Mouse (Mus musculus): Measurements from ENCODE around the gene Pgbd5. TPM values are rescaled to one million over a fixed set of nuclear protein-coding genes. Genes with fewer than 3 reads are reported as not detected.

Pgbd5 gene
- polyA plus RNA-seq, 1 experiment from 2014 or later: 2.6 TPM

GRCm38 (mm10) chr8:124339742-124340141, 99.7 kb downstream of the Pgbd5 start:
- peaks cover 5% of the 10 kb centered on the region; the same call in 1 of the 2 replicates for H3K4me1 ChIP-seq
- no peaks in the 10 kb centered on the region for H3K9me3 ChIP-seq
- no peaks in the 10 kb centered on the region for H3K27me3 ChIP-seq
- H3K4me3 ChIP-seq: no peak overlapping the region
- no peak; the same call in 1 of the 2 replicates for ATAC-seq (ENCODE audit: insufficient number of reproducible peaks, insufficient read depth, low FRiP score, low TSS enrichment, low read depth)
- H3K9ac ChIP-seq: no peak overlapping the region
- 87% methylated on average over 3 of the region's 3 CpGs for WGBS
- H3K27ac ChIP-seq: no peak overlapping the region
- H3K36me3 ChIP-seq: peaks cover 89% of the 10 kb centered on the region
- no peak overlapping the region for H3K4me2 ChIP-seq

- 88% methylated on average over 13 of the region's 13 CpGs for WGBS
- Histone ChIP-seq H3K27me3 (no peaks in the 10 kb centered on the region), H3K36me3 (peaks cover 90% of the 10 kb centered on the region)
These were observed 103.2 kb downstream of the Pgbd5 start for GRCm38 (mm10) chr8:124336302-124336701.

GRCm38 (mm10) chr8:124331706-124332105, 107.8 kb downstream of the Pgbd5 start:
- Histone ChIP-seq H3K27ac (no peak overlapping the region), H3K4me2 (no peak overlapping the region), H3K9ac (no peak overlapping the region), H3K27me3 (no peaks in the 10 kb centered on the region), H3K4me3 (no peak overlapping the region), H3K9me3 (no peaks in the 10 kb centered on the region), H3K4me1 (no peaks in the 10 kb centered on the region), H3K36me3 (peaks cover 87% of the 10 kb centered on the region)
- no peak for ATAC-seq (ENCODE audit: insufficient number of reproducible peaks, insufficient read depth, low FRiP score, low TSS enrichment, low read depth)
- 78% methylated on average over 11 of the region's 11 CpGs for WGBS

More at GRCm38 (mm10) chr8:124336302-124336701, 103.2 kb downstream of the Pgbd5 start:
- H3K9ac ChIP-seq: no peak overlapping the region
- H3K4me1 ChIP-seq: peaks cover 5% of the 10 kb centered on the region; the same call in 1 of the 2 replicates
- H3K27ac ChIP-seq: no peak overlapping the region
- ATAC-seq (ENCODE audit: insufficient number of reproducible peaks, insufficient read depth, low FRiP score, low TSS enrichment, low read depth): no peak
- H3K4me3 ChIP-seq: no peak overlapping the region
- H3K4me2 ChIP-seq: no peak overlapping the region
- H3K9me3 ChIP-seq: no peaks in the 10 kb centered on the region

GRCm38 (mm10) chr8:124331094-124331493, 108.4 kb downstream of the Pgbd5 start:
- no peak overlapping the region for H3K4me3 ChIP-seq
- ATAC-seq (ENCODE audit: insufficient number of reproducible peaks, insufficient read depth, low FRiP score, low TSS enrichment, low read depth): no peak
- no peaks in the 10 kb centered on the region for H3K4me1 ChIP-seq
- WGBS: 93% methylated on average over 3 of the region's 3 CpGs
- no peak overlapping the region for H3K27ac ChIP-seq
- H3K36me3 ChIP-seq: peaks cover 86% of the 10 kb centered on the region
- H3K9me3 ChIP-seq: no peaks in the 10 kb centered on the region
- no peaks in the 10 kb centered on the region for H3K27me3 ChIP-seq
- no peak overlapping the region for H3K4me2 ChIP-seq
- H3K9ac ChIP-seq: no peak overlapping the region

- Histone ChIP-seq H3K27ac (no peak overlapping the region), H3K36me3 (peaks cover 86% of the 10 kb centered on the region), H3K9ac (no peak overlapping the region), H3K27me3 (no peaks in the 10 kb centered on the region), H3K4me2 (no peak overlapping the region), H3K4me1 (no peaks in the 10 kb centered on the region), H3K4me3 (no peak overlapping the region), H3K9me3 (no peaks in the 10 kb centered on the region)
- ATAC-seq (ENCODE audit: insufficient number of reproducible peaks, insufficient read depth, low FRiP score, low TSS enrichment, low read depth): no peak
- 69% methylated on average over 2 of the region's 3 CpGs for WGBS
These were observed 109.0 kb downstream of the Pgbd5 start for GRCm38 (mm10) chr8:124330433-124330832.

GRCm38 (mm10) chr8:124329690-124330089, 109.8 kb downstream of the Pgbd5 start:
- WGBS: 72% methylated on average over 10 of the region's 10 CpGs
- Histone ChIP-seq H3K4me2 (no peak overlapping the region), H3K9me3 (no peaks in the 10 kb centered on the region), H3K4me1 (no peaks in the 10 kb centered on the region), H3K4me3 (no peak overlapping the region), H3K27me3 (no peaks in the 10 kb centered on the region), H3K36me3 (peaks cover 87% of the 10 kb centered on the region), H3K27ac (no peak overlapping the region), H3K9ac (no peak overlapping the region)
- no peak for ATAC-seq (ENCODE audit: insufficient number of reproducible peaks, insufficient read depth, low FRiP score, low TSS enrichment, low read depth)

DNA sequence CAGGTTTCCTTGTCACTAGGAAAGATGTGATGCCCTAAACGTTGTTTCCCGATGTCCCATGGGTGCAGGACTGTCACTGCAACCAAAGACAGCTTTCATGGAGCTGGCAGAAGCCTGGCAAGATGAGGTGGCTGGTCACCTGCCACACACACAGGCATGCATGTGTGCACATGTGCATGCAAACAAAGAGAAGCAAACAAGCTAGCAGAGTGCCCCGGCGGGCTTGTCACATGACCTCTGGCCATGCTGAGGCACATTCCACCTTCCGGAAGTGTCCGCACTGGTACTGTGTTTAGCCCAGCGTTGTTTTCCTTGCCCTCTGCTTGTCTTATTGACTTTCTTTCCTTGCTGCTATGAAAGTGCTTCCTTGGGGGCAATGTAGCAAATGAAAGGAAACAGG, 111.2 kb downstream of the Pgbd5 start:
- Histone ChIP-seq H3K4me1 (no peaks in the 10 kb centered on the region), H3K27me3 (no peaks in the 10 kb centered on the region), H3K4me3 (no peak overlapping the region), H3K9ac (no peak overlapping the region), H3K27ac (no peak overlapping the region), H3K36me3 (peaks cover 88% of the 10 kb centered on the region), H3K9me3 (no peaks in the 10 kb centered on the region), H3K4me2 (no peak overlapping the region)
- ATAC-seq (ENCODE audit: insufficient number of reproducible peaks, insufficient read depth, low FRiP score, low TSS enrichment, low read depth): no peak
- 73% methylated on average over 7 of the region's 7 CpGs for WGBS

- H3K27ac ChIP-seq: no peak overlapping the region
- H3K27me3 ChIP-seq: no peaks in the 10 kb centered on the region
- no peak overlapping the region for H3K4me3 ChIP-seq
- no peaks in the 10 kb centered on the region for H3K9me3 ChIP-seq
- H3K36me3 ChIP-seq: peaks cover 56% of the 10 kb centered on the region
- H3K4me2 ChIP-seq: no peak overlapping the region
- no peak overlapping the region for H3K9ac ChIP-seq
- WGBS: 89% methylated on average over 14 of the region's 14 CpGs
- no peaks in the 10 kb centered on the region for H3K4me1 ChIP-seq
- ATAC-seq (ENCODE audit: insufficient number of reproducible peaks, insufficient read depth, low FRiP score, low TSS enrichment, low read depth): no peak
These were observed 116.1 kb downstream of the Pgbd5 start for GRCm38 (mm10) chr8:124323356-124323755.

GRCm38 (mm10) chr8:124321227-124321840, 118.1 kb downstream of the Pgbd5 start:
- no peak overlapping the region for H3K27ac ChIP-seq
- H3K9me3 ChIP-seq: no peaks in the 10 kb centered on the region
- H3K4me1 ChIP-seq: peaks cover 14% of the 10 kb centered on the region
- H3K9ac ChIP-seq: no peak overlapping the region
- no peak overlapping the region for H3K4me2 ChIP-seq
- ATAC-seq (ENCODE audit: insufficient number of reproducible peaks, insufficient read depth, low FRiP score, low TSS enrichment, low read depth): no peak
- no peak overlapping the region for H3K4me3 ChIP-seq
- 71% methylated on average over 12 of the region's 12 CpGs for WGBS
- peaks cover 38% of the 10 kb centered on the region for H3K36me3 ChIP-seq
- no peaks in the 10 kb centered on the region for H3K27me3 ChIP-seq

- peaks cover 19% of the 10 kb centered on the region for H3K36me3 ChIP-seq
- H3K27ac ChIP-seq: no peak overlapping the region
- H3K9ac ChIP-seq: no peak overlapping the region
- peaks cover 26% of the 10 kb centered on the region for H3K4me1 ChIP-seq
- 86% methylated on average over 4 of the region's 4 CpGs for WGBS
- no peaks in the 10 kb centered on the region for H3K27me3 ChIP-seq
- no peak for ATAC-seq (ENCODE audit: insufficient number of reproducible peaks, insufficient read depth, low FRiP score, low TSS enrichment, low read depth)
- no peaks in the 10 kb centered on the region for H3K9me3 ChIP-seq
- no peak overlapping the region for H3K4me2 ChIP-seq
- no peak overlapping the region for H3K4me3 ChIP-seq
These were observed 120.2 kb downstream of the Pgbd5 start for GRCm38 (mm10) chr8:124319316-124319652.
